Mouse (Mus musculus) testis, adult 2 months (tissue): ENCODE results near the gene Kctd14. TPM values are rescaled to one million over a fixed set of nuclear protein-coding genes. Genes with fewer than 3 reads are reported as not detected.

ENCODE experiments used
- H3K27ac ChIP-seq: fragments of 200-500 bp; 2 replicates; pipeline ENCODE4 v1.5.1; 2012; ENCODE audit warnings: low read depth, low read length; ENCODE audit not compliant: control insufficient read depth, insufficient read depth
- H3K27me3 ChIP-seq: fragments of 200-500 bp; 2 replicates; pipeline ENCODE4 v1.6.1; 2012; ENCODE audit warnings: mild to moderate bottlenecking, low read length, moderate library complexity; ENCODE audit not compliant: control insufficient read depth, insufficient read depth
- H3K36me3 ChIP-seq: fragments of 200-500 bp; 2 replicates; pipeline ENCODE4 v1.6.1; 2012; ENCODE audit warnings: mild to moderate bottlenecking, low read length; ENCODE audit not compliant: control insufficient read depth, insufficient read depth
- H3K4me1 ChIP-seq: fragments of 200-500 bp; 2 replicates; pipeline ENCODE4 v1.6.1; 2012; ENCODE audit warnings: low read length; ENCODE audit not compliant: control insufficient read depth, insufficient read depth
- H3K4me3 ChIP-seq: fragments of 200-500 bp; 2 replicates; pipeline ENCODE4 v1.5.1; 2012; ENCODE audit warnings: low read depth, mild to moderate bottlenecking, low read length, moderate library complexity, mixed read lengths; ENCODE audit not compliant: control insufficient read depth
- CTCF ChIP-seq: fragments of 200-500 bp; IDR thresholded peaks from 2 replicates; pipeline ENCODE4 v1.5.1; 2012; ENCODE audit warnings: low read depth, mild to moderate bottlenecking, inconsistent platforms, low read length, moderate library complexity; ENCODE audit not compliant: control insufficient read depth, insufficient read depth, insufficient replicate concordance
- POLR2A ChIP-seq: fragments of 200-500 bp; IDR thresholded peaks from 2 replicates; pipeline ENCODE4 v1.6.1; 2012; ENCODE audit warnings: low read depth, mild to moderate bottlenecking, inconsistent platforms, low read length, moderate library complexity; ENCODE audit not compliant: control insufficient read depth
- polyA plus RNA-seq: library from polyadenylated mRNA; depleted of rRNA; stranded (reverse); fragments of >200 nt; gene quantifications from 2 replicates; pipeline ENCODE4 v1.2.3, GENCODE M21; 2012

Kctd14 gene
- polyA plus RNA-seq, 1 experiment, result 12.2 TPM

GRCm38 (mm10) chr7:97446171-97446925, 4.8 kb upstream of the Kctd14 start:
- H3K27ac ChIP-seq, result peak overlapping the region; percentile 68; the same call in 1 of the 2 replicates
- H3K36me3 ChIP-seq, result no peaks in the 10 kb centered on the region
- H3K4me3 ChIP-seq, result no peak overlapping the region
- TF ChIP-seq POLR2A (no peak), CTCF (no peak)
- no peaks in the 10 kb centered on the region for H3K27me3 ChIP-seq
- no peaks in the 10 kb centered on the region; the same call in 1 of the 2 replicates for H3K4me1 ChIP-seq

GRCm38 (mm10) chr7:97447050-97447531, 4.0 kb upstream of the Kctd14 start:
- Histone ChIP-seq H3K4me1 (no peaks in the 10 kb centered on the region; the same call in 1 of the 2 replicates), H3K27me3 (no peaks in the 10 kb centered on the region), H3K36me3 (no peaks in the 10 kb centered on the region), H3K4me3 (no peak overlapping the region), H3K27ac (peak overlapping the region; percentile 68)
- no peak for TF ChIP-seq CTCF
- TF ChIP-seq POLR2A, result no peak

- H3K4me1 ChIP-seq, result peaks cover 4% of the 10 kb centered on the region
- no peak for TF ChIP-seq CTCF
- no peak for TF ChIP-seq POLR2A
- H3K27ac ChIP-seq, result peak overlapping the region; percentile 36; the same call in 1 of the 2 replicates
- H3K4me3 ChIP-seq, result no peak overlapping the region
- H3K36me3 ChIP-seq, result no peaks in the 10 kb centered on the region
- H3K27me3 ChIP-seq, result no peaks in the 10 kb centered on the region
These were observed 1.1 kb downstream of the Kctd14 start for GRCm38 (mm10) chr7:97452196-97452595.

- Histone ChIP-seq H3K36me3 (no peaks in the 10 kb centered on the region), H3K27me3 (no peaks in the 10 kb centered on the region), H3K4me1 (peaks cover 6% of the 10 kb centered on the region), H3K4me3 (peak overlapping the region; percentile 53), H3K27ac (peak overlapping the region; percentile 59)
- TF ChIP-seq POLR2A (no peak), CTCF (no peak)
These were observed 2.2 kb downstream of the Kctd14 start for GRCm38 (mm10) chr7:97453141-97453921.

- peaks cover 6% of the 10 kb centered on the region for H3K4me1 ChIP-seq
- TF ChIP-seq POLR2A (no peak), CTCF (no peak)
- H3K27ac ChIP-seq, result no peak overlapping the region
- H3K36me3 ChIP-seq, result no peaks in the 10 kb centered on the region
- H3K27me3 ChIP-seq, result no peaks in the 10 kb centered on the region
- no peak overlapping the region for H3K4me3 ChIP-seq
These were observed 3.7 kb downstream of the Kctd14 start for GRCm38 (mm10) chr7:97454795-97455194.

- H3K36me3 ChIP-seq, result no peaks in the 10 kb centered on the region
- no peaks in the 10 kb centered on the region for H3K27me3 ChIP-seq
- peaks cover 6% of the 10 kb centered on the region for H3K4me1 ChIP-seq
- TF ChIP-seq CTCF, result no peak
- no peak for TF ChIP-seq POLR2A
- H3K27ac ChIP-seq, result no peak overlapping the region
- no peak overlapping the region for H3K4me3 ChIP-seq
These were observed 4.5 kb downstream of the Kctd14 start for GRCm38 (mm10) chr7:97455577-97455976.

GRCm38 (mm10) chr7:97473001-97473400, 21.9 kb downstream of the Kctd14 start:
- no peak overlapping the region for H3K4me3 ChIP-seq
- H3K27ac ChIP-seq, result no peak overlapping the region
- H3K27me3 ChIP-seq, result no peaks in the 10 kb centered on the region
- H3K4me1 ChIP-seq, result no peaks in the 10 kb centered on the region
- no peaks in the 10 kb centered on the region for H3K36me3 ChIP-seq
- TF ChIP-seq POLR2A (no peak), CTCF (no peak)
